Mouse (Mus musculus): ENCODE results near the gene Hoxb4.

The Hoxb4 gene

GRCm38 (mm10) chr11:96298895-96299667, 19.0 kb upstream of the Hoxb4 start:
- DNase-seq (ENCODE audit: low read depth, low spot score) = no peak

- no peak for DNase-seq (ENCODE audit: low read depth, low spot score)
Measured at GRCm38 (mm10) chr11:96299781-96300180, 18.3 kb upstream of the Hoxb4 start.

- no peak for DNase-seq (ENCODE audit: low read depth, low spot score)
Measured at GRCm38 (mm10) chr11:96300354-96301063, 17.6 kb upstream of the Hoxb4 start.

- DNase-seq (ENCODE audit: low read depth, low spot score) = no peak
Measured at GRCm38 (mm10) chr11:96301064-96301431, 17.0 kb upstream of the Hoxb4 start.

GRCm38 (mm10) chr11:96301837-96302236, 16.2 kb upstream of the Hoxb4 start:
- no peak for DNase-seq (ENCODE audit: low read depth, low spot score)

GRCm38 (mm10) chr11:96302381-96303150, 15.5 kb upstream of the Hoxb4 start:
- no peak for DNase-seq (ENCODE audit: low read depth, low spot score)

GRCm38 (mm10) chr11:96303151-96304099, 14.6 kb upstream of the Hoxb4 start, which contains the start of gene Hoxb5:
Gene Hoxb5, plus strand, starts transcription at chr11:96303336.
- no peak for DNase-seq (ENCODE audit: low read depth, low spot score)

GRCm38 (mm10) chr11:96304381-96305195, 13.5 kb upstream of the Hoxb4 start:
- DNase-seq (ENCODE audit: low read depth, low spot score) = no peak

GRCm38 (mm10) chr11:96305505-96306182, 12.4 kb upstream of the Hoxb4 start:
- DNase-seq (ENCODE audit: low read depth, low spot score) = no peak

GRCm38 (mm10) chr11:96306183-96306907, 11.7 kb upstream of the Hoxb4 start:
- no peak for DNase-seq (ENCODE audit: low read depth, low spot score)

GRCm38 (mm10) chr11:96306908-96307269, 11.2 kb upstream of the Hoxb4 start:
- no peak for DNase-seq (ENCODE audit: low read depth, low spot score)

GRCm38 (mm10) chr11:96308763-96309162, 9.3 kb upstream of the Hoxb4 start:
- no peak for DNase-seq (ENCODE audit: low read depth, low spot score)

GRCm38 (mm10) chr11:96309288-96309687, 8.8 kb upstream of the Hoxb4 start:
- DNase-seq (ENCODE audit: low read depth, low spot score) = no peak

- DNase-seq (ENCODE audit: low read depth, low spot score) = no peak
Measured at GRCm38 (mm10) chr11:96310183-96310938, 7.7 kb upstream of the Hoxb4 start.

- DNase-seq (ENCODE audit: low read depth, low spot score) = no peak
Measured at GRCm38 (mm10) chr11:96311097-96311496, 7.0 kb upstream of the Hoxb4 start.

- DNase-seq (ENCODE audit: low read depth, low spot score) = peak; percentile 36
Measured at GRCm38 (mm10) chr11:96311520-96312417, 6.3 kb upstream of the Hoxb4 start.

GRCm38 (mm10) chr11:96313134-96313533, 4.9 kb upstream of the Hoxb4 start:
- no peak for DNase-seq (ENCODE audit: low read depth, low spot score)

All from retina, postnatal 7 days (tissue).